Mouse (Mus musculus) kidney, postnatal 36 days (tissue): ENCODE results near the gene Pcx.
A peak's percentile ranks its signal among the peaks of the same experiment; 100 is the strongest.
"Not testable (repeated sequence)": the region's sequence is repeated elsewhere in the genome, so short reads cannot be mapped to it uniquely, and the experiment has no call there.

ENCODE experiments used
- DNase-seq, 2 experiments: peaks; one replicate each; pipeline ENCODE4 v3.0.0; 2021 to 2022; ENCODE audit warnings: mixed read lengths in 2 of 2

Pcx gene

GRCm38 (mm10) chr19:4555086-4555485 is 44.8 kb downstream of the Pcx start:
- DNase-seq = peak; percentile 54 to 60

GRCm38 (mm10) chr19:4556787-4557186 is 46.5 kb downstream of the Pcx start:
- DNase-seq = peak; percentile 37 to 63

GRCm38 (mm10) chr19:4557796-4558569 is 47.7 kb downstream of the Pcx start:
- DNase-seq = peak; percentile 86 to 88

- DNase-seq = no peak
Measured at GRCm38 (mm10) chr19:4558570-4558955, 48.3 kb downstream of the Pcx start.

GRCm38 (mm10) chr19:4559011-4559410 is 48.7 kb downstream of the Pcx start:
- DNase-seq = no peak

- no peak for DNase-seq
Measured at GRCm38 (mm10) chr19:4559588-4559987, 49.3 kb downstream of the Pcx start.

GRCm38 (mm10) chr19:4560205-4560604 is 49.9 kb downstream of the Pcx start:
- no peak for DNase-seq

GRCm38 (mm10) chr19:4565678-4566077 is 55.4 kb downstream of the Pcx start:
- no peak for DNase-seq

GRCm38 (mm10) chr19:4566880-4567279 is 56.6 kb downstream of the Pcx start:
- DNase-seq = no peak

GRCm38 (mm10) chr19:4567665-4568064 is 57.4 kb downstream of the Pcx start:
- no peak for DNase-seq

- no peak for DNase-seq
Measured at GRCm38 (mm10) chr19:4568832-4569231, 58.6 kb downstream of the Pcx start.

GRCm38 (mm10) chr19:4569356-4570236 is 59.3 kb downstream of the Pcx start:
- DNase-seq = no peak

GRCm38 (mm10) chr19:4570237-4570613 is 60.0 kb downstream of the Pcx start:
- DNase-seq = peak; percentile 83 to 84

GRCm38 (mm10) chr19:4570815-4571214 is 60.5 kb downstream of the Pcx start:
- peak; percentile 51 to 62 for DNase-seq

GRCm38 (mm10) chr19:4571658-4572057 is 61.4 kb downstream of the Pcx start:
- DNase-seq = no peak

GRCm38 (mm10) chr19:4572061-4572460 is 61.8 kb downstream of the Pcx start:
- DNase-seq = no peak

GRCm38 (mm10) chr19:4572467-4572866 is 62.2 kb downstream of the Pcx start:
- DNase-seq = no peak

- DNase-seq = peak in 1 of 2 experiments; percentile 30
Measured at GRCm38 (mm10) chr19:4573241-4573640, 63.0 kb downstream of the Pcx start.

- peak; percentile 41 to 60 for DNase-seq
Measured at GRCm38 (mm10) chr19:4578799-4579198, 68.5 kb downstream of the Pcx start.

GRCm38 (mm10) chr19:4579296-4579695 is 69.0 kb downstream of the Pcx start:
- DNase-seq = no peak

GRCm38 (mm10) chr19:4583856-4584255 is 73.6 kb downstream of the Pcx start:
- no peak for DNase-seq

GRCm38 (mm10) chr19:4586783-4587182 is 76.5 kb downstream of the Pcx start:
- DNase-seq = not testable (repeated sequence)

GRCm38 (mm10) chr19:4587426-4587825 is 77.2 kb downstream of the Pcx start:
- DNase-seq = no peak

GRCm38 (mm10) chr19:4588430-4588829 is 78.2 kb downstream of the Pcx start:
- DNase-seq = peak; percentile 48 to 55
